Mouse (Mus musculus) liver, embryonic 14 days (tissue): Measurements from ENCODE around the gene Arhgap40. TPM values are rescaled to one million over a fixed set of nuclear protein-coding genes. Genes with fewer than 3 reads are reported as not detected.

Source experiments
- polyA plus RNA-seq: library from polyadenylated mRNA; depleted of rRNA; stranded (reverse); fragments of >200 nt; gene quantifications from 2 replicates; pipeline ENCODE4 v1.2.3, GENCODE M21; 2012; rRNA removed

Gene Arhgap40
- 0.34 TPM in 1 of 2 replicates, not detected in the other for polyA plus RNA-seq

DNA sequence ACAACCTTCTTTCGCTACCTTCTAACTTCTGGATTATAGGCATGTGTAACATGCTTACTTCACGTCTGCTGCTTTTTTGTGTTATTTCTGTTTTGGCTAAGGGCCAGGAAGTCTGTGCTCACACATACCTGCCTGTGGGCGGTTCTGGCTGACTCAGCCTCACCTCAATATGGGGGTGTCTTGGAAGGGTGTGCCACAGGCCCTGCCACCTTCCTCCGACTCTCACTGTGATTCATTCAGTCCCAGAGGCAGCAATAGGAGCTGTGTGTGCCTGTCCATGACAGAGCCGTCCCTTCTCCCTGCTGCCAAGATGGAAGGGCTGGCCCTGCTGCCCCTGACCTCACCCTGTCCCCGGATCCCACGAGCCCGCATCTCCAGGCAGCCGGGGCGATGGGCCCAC is at the start of gene Arhgap40:
Gene Arhgap40, plus strand, starts transcription at position 269 of the 400 bp plus-strand sequence.

DNA sequence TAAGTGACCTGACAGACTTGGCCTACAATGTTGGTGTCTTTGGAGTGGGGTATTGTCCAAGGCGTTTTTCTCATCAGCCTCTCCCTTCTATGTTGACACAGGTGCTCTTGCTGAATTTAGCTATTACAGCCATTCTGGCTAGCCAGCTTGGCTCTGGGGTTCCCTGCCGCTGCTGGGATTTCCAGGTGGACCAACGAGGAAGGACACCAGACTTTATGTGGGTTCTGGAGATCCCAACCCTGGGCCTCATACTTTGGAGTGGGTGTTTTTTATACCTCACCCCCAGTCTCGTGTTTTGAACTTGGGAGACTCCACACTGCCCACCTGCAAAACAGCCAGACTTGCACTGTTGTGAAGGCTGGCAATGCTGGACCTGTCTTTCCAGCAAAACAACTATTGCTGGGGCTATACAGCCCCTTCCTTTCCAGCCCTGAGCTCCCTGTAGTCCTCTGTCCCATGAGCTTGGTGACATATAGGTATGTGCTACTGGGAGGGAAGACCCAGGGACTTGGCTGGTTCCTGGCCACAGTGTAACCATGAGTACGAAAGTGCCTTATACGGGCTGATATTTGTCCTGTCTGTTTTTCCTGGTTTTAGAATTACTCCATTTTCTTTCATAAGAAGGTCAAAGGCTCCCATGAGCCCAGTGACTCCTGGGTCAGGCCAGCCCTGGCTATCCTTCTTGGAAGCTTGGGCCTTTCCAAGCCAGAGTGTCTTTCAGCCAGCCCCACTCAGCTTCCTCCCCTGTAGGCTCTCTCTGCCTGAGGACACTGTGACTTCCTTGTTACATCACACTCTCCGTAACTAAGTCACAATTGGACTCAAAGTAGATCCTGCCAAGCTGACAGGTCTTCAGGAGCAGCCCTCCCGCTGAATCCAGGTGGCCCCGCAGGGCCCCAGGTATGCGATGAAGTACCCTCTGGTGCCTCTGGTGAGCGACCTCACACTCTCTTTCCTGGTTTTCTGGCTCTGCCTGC is 10.5 kb upstream of the Arhgap40 start, which contains the start of gene Adig:
Gene Adig, plus strand, starts transcription at position 777 of the 977 bp plus-strand sequence.

Other genes starting within 250 kb of the Arhgap40 start
- gene Lbp, start 206.3 kb upstream of the Arhgap40 start, polyA plus RNA-seq, result 23.4 and 29.4 TPM in 2 replicates
- 2.1 and 2.3 TPM in 2 replicates for gene Snhg11, start 137.2 kb upstream of the Arhgap40 start, polyA plus RNA-seq
- 4.8 and 5.3 TPM in 2 replicates for gene Ralgapb, start 102.9 kb upstream of the Arhgap40 start, polyA plus RNA-seq
- not detected in 2 replicates for gene Adig, start 10.2 kb upstream of the Arhgap40 start, polyA plus RNA-seq
- gene Slc32a1, start 98.0 kb downstream of the Arhgap40 start, polyA plus RNA-seq, result 0.02 TPM in 1 of 2 replicates, not detected in the other
- 3.3 and 3.7 TPM in 2 replicates for gene Actr5, start 112.1 kb downstream of the Arhgap40 start, polyA plus RNA-seq
- gene Ppp1r16b, start 152.6 kb downstream of the Arhgap40 start, polyA plus RNA-seq, result 0.25 and 0.32 TPM in 2 replicates